Mouse (Mus musculus): Measurements from ENCODE around the gene Zan. TPM values are rescaled to one million over a fixed set of nuclear protein-coding genes. Genes with fewer than 3 reads are reported as not detected.

The Zan gene
- total RNA-seq, 2 experiments from 2014 or later: 0.20 to 0.36 TPM

- DNase-seq (ENCODE audit: low spot score in 2 of 2): no peak
Observed at GRCm38 (mm10) chr5:137419105-137419504, 57.8 kb downstream of the Zan start.

DNA sequence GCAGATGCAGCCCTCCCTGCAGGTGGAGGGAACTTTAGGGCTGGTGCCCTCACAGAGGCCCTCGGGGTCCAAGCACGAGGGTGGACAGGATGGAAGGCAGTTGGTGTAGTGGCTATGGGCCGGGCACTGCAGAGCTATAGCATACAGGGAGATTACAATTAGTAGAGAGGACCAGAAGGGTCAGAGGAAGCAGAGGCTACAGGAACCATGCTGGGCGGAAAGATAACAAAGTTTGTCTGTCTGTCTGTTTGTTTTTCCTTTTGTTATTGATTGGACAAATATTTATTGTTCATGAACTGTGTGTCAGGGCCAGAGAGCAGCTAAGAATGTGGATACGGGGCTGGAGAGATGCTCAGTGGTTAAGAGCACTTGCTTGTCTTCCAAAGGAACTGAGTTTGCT lies 62.6 kb downstream of the Zan start:
- DNase-seq (ENCODE audit: low spot score in 2 of 2): no peak

DNA sequence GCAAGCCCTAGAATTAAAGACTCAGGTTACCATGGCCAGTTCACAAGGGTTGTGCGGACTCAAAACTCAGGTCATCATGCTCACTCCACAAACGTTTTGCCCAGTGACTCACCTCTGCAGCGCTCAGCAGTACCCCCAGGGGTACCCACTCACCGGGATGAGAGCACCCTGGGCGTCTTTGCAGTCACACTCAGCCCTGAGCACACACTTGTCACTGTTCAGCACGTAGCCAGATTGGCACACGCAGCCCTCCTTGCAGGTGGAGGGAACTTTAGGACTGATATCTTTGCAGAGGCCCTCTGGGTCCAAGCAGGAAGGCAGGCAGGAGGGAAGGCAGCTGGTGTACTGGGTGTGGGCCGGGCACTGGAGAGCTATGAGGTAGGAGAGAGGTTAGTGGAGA lies 65.6 kb downstream of the Zan start:
- no peak for DNase-seq (ENCODE audit: low spot score in 2 of 2)

GRCm38 (mm10) chr5:137410549-137410948 lies 66.3 kb downstream of the Zan start:
- no peak for DNase-seq (ENCODE audit: low spot score in 2 of 2)

DNA sequence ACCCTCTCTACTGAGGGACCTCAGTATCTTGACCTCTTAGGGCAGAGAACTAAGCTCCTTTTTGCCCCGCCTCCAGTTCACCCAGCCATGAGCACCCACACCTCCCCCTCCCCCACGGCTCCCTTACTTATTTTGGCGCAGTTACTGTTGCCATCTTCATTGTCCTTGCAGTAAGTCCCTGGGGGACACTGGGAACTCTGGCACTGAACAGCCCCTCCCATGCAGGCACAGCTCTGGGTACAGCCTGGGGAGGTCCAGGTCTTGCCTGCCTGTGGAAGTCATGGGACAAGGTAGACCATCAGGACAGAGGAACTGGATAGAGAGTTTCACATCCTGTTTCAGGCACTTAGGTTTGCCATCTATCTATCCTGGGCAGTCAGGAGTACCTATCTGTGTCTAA lies 66.8 kb downstream of the Zan start:
- no peak for DNase-seq (ENCODE audit: low spot score in 2 of 2)

- no peak for DNase-seq (ENCODE audit: low spot score in 2 of 2)
Observed at GRCm38 (mm10) chr5:137409451-137409850, 67.4 kb downstream of the Zan start.

DNA sequence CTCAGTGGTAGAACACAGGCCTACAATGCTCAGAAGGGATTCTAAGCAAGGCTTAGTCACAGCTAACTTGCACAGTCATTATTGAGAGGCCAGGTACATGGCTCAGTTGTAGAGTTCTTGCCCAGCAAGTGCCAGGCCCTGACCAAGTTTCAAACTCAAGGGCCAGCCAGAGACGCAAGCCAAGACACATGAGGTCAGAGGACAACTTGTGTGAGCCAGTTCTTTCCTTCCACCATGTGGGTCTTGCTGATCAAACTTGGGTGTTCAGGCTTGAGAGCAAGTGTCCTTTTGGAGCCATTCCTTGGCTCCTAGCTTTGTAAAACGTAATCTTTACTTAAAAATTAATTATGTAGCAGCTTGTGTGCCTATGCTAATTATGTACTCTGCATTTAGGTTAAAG lies 72.8 kb downstream of the Zan start:
- no peak for DNase-seq (ENCODE audit: low spot score in 2 of 2)

DNA sequence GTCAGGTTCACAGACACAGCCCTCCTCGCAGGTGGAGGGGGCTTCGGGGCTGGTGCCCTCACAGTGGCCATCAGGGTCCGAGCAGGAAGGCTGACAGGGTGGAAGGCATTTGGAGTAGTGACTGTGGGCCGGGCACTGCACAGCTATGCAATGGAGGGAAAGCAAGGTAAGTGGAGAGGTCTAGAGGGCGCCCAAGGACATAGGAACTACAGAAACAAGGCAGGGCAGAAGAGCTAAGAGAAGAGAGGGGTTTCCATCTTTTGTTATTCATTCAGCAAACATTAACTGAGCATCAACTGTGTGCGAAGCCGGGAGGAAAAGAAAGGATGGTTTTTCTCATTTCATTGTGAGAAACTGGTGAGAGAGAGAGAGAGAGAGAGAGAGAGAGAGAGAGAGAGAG lies 82.4 kb downstream of the Zan start:
- no peak for DNase-seq (ENCODE audit: low spot score in 2 of 2)

DNA sequence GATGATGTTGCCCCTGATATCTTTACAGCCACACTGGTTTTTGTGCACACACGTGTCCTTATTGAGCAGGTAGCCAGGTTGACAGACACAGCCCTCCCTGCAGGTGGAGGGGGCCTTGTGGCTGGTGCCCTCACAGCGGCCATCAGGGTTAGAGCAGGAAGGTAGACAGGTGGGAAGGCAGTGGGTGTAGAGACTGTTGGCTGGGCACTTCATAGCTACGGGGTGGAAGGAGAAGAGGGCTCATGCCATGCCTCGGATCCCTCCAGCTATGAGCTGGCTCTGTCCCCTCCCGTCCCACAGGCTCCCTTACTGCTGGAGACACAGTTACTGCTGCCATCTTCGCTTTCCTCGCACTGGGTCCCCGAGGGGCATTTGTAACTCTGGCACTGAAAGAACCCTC lies 85.2 kb downstream of the Zan start:
- no peak for DNase-seq (ENCODE audit: low spot score in 2 of 2)

DNA sequence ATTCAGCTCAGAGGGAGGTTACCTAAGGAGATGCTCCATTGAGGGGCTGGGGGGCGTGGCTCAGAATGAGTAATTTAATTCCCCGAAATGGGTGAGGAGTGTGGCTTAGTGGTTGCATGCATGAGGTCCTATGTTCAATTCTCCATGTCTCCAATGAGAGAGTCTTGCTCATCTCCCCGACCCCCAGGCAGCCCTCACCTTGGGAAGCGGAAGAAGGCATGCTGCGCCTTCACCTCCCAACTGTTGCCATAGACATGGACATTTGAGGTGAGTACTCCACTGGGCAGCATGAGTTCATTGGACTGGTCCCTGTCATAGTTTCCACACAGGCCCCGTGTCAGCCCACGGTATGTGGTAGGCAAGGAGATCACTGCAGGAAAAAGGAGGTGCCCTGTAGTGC lies 90.2 kb downstream of the Zan start:
- no peak for DNase-seq (ENCODE audit: low spot score in 2 of 2)

- DNase-seq (ENCODE audit: low spot score in 2 of 2): no peak
Observed at GRCm38 (mm10) chr5:137383441-137383840, 93.4 kb downstream of the Zan start.

GRCm38 (mm10) chr5:137381152-137381551 lies 95.7 kb downstream of the Zan start:
- DNase-seq (ENCODE audit: low spot score in 2 of 2): no peak

DNA sequence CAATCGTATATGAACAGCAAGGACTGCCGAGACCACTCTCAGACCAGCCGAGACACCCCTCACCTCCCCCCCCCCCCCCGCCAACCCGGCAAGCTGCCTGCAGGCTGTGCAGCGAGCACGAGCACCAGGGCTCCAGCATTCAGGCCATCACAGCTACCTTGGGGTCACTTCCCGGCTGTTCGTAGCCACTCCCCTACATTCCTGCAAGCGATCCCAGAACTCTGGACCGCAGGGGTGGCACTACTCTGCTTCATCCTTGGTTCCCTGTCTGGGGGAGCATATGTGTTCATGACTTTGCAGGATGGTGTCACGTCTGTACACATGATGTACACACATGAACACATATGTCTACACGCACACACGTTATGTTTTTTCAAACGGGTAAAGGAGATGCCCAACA lies 99.3 kb downstream of the Zan start:
- no peak for DNase-seq (ENCODE audit: low spot score in 2 of 2)

DNA sequence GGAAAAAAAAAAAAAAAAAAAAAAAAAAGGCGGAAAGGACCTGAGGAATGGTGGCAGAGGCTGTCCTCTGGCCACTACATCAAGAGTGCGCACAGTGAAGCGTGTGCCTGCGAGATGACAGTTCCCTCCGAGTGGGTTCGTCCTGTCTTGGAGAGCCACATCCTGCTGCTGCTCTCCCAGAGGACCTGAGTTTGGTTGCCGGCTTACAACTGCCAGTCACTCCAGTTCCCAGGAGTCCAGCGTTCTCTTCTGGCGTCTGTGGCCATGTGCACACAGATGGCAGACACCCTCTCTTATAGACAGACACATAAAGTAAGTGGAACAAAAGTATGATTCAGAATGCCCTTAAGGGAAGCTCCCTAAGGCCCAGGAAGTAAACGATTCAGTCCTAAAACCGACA lies 99.7 kb downstream of the Zan start:
- no peak for DNase-seq (ENCODE audit: low spot score in 2 of 2)

- DNase-seq (ENCODE audit: low spot score in 2 of 2): no peak
Observed at GRCm38 (mm10) chr5:137376722-137377121, 100.1 kb downstream of the Zan start.

DNA sequence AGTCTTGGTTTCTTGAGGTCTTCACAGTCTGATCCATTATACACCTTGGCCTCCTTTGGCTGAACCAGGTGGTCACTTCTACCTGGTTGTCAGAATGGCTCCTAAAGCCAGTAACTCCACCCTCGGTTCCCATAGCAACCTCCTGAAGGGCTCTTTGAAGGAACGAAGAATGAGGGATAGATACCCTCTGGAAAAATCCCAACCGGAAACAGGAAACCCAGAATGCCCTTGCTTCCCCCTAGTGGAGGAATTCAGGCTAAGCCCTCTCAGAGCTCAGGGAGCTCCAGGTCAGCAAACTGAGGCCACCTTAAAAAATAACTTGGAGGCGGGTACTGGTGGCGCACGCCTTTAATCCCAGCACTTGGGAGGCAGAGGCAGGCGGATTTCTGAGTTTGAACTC lies 100.7 kb downstream of the Zan start:
- DNase-seq (ENCODE audit: low spot score in 2 of 2): no peak

GRCm38 (mm10) chr5:137375627-137376026 lies 101.2 kb downstream of the Zan start:
- DNase-seq (ENCODE audit: low spot score in 2 of 2): no peak

DNA sequence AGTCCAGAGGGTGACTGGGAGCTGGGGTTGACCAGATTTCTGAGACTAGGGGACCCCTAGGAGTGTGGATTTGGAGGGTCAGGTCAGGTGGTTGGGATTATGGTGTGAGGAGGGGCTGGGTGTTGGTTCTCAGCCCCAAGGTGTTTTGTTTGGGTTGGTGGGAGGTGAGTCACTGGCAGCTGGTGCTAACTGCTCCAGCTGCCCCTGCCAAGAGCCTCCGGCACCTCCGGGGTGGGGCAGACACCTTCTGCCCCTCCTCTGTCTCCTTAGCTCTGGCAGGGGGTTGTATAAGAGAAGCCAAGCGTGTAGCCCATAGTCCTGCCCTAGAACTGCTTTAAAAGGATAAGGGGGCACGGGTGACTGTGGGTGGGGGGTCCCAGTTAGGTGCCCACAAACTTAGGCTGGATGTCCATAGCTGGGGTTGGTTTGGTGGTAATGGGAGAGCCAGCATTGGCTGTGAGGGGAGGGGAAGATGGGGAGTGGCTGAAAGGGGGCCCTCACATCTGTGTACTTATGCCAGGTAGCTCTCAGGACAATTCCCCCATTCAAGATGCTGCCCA lies 102.3 kb downstream of the Zan start:
- no peak for DNase-seq (ENCODE audit: low spot score in 2 of 2)

DNA sequence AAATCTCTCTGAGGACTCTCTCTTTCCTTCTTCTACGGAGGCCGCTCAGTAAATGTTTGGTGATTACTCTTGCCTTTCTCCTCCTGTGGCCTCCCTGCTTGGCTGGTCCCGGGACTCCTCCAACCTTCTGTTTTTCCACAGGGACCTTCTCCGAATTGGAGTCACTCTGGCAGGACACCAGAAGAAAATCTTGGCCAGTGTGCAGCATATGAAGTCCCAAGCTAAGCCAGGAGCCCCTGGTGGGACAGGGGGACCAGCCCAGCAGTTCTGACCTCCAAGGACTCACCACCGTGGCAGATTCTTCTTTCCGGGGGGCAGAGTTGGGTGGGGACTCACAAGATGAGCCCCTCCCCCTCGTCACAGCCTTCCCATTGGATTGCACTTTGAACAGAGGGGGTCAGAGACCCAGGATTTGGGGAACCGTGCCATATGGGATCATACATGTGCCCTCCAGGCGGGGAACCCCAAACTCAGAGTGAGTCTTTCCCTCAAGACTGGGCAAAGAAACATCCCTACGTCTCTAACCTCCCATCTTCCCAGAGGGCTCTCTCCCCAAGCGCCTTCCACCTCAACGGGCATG lies 103.4 kb downstream of the Zan start:
- no peak for DNase-seq (ENCODE audit: low spot score in 2 of 2)

DNA sequence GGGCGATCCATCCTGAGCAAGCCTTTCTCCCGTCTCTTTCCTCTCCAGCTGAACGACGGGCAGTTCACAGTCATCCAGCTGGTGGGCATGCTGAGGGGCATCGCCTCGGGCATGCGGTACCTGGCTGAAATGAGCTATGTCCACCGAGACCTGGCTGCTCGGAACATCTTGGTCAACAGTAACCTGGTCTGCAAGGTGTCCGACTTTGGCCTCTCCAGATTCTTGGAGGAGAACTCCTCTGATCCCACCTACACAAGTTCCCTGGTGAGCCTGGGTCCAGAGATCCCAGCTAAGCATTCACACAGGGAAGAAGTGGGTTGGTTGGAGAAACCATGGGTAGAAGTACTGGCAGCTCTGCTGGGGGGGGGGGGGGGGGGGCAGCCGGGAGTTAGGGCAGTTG lies 107.2 kb downstream of the Zan start:
- no peak for DNase-seq (ENCODE audit: low spot score in 2 of 2)

DNA sequence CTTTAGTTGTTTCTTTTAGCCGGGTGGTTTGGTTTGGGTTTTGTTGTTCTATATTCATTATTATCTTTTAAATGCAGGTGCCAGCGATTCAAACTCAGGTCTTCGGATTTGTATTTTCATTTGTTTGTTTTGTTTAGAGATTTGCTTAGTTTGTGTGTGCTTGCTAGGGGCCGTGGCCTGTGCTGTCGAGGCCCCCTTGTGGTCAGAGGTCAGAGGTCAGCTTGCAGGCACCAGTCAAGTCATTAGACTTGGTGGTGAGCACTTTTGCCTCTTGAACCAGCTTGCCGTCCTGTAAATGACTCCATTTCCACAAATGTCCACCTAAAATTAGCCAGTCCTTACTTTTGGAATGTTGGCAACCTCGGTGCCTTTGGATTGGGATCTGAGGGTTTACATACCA lies 118.5 kb downstream of the Zan start:
- no peak for DNase-seq (ENCODE audit: low spot score in 2 of 2)

- DNase-seq (ENCODE audit: low spot score in 2 of 2): no peak
Observed at GRCm38 (mm10) chr5:137354091-137354490, 122.8 kb downstream of the Zan start.

All from adrenal gland, postnatal 4 days (tissue).